Mouse (Mus musculus): ENCODE results near the gene Ino80. TPM values are rescaled to one million over a fixed set of nuclear protein-coding genes. Genes with fewer than 3 reads are reported as not detected.
A peak's percentile ranks its signal among the peaks of the same experiment; 100 is the strongest.

Ino80 gene
- total and polyA plus RNA-seq, 3 experiments = 6.1 to 22.6 (median 15.9) TPM

GRCm38 (mm10) chr2:119454558-119454957 lies 22.9 kb downstream of the Ino80 start:
- DNase-seq = no peak

GRCm38 (mm10) chr2:119436988-119437387 lies 40.5 kb downstream of the Ino80 start:
- peak; percentile 12 for DNase-seq

- no peak for DNase-seq
Measured at GRCm38 (mm10) chr2:119436467-119436866, 41.0 kb downstream of the Ino80 start.

- peak; percentile 25 for DNase-seq
Measured at GRCm38 (mm10) chr2:119413819-119414218, 63.7 kb downstream of the Ino80 start.

GRCm38 (mm10) chr2:119411674-119412073 lies 65.8 kb downstream of the Ino80 start:
- DNase-seq = no peak

GRCm38 (mm10) chr2:119411016-119411415 lies 66.5 kb downstream of the Ino80 start:
- DNase-seq = no peak

GRCm38 (mm10) chr2:119408733-119409132 lies 68.8 kb downstream of the Ino80 start:
- DNase-seq = no peak

- peak; percentile 18 for DNase-seq
Measured at GRCm38 (mm10) chr2:119408278-119408677, 69.2 kb downstream of the Ino80 start.

GRCm38 (mm10) chr2:119399313-119399712 lies 78.2 kb downstream of the Ino80 start:
- no peak for DNase-seq

- DNase-seq = peak; percentile 68
Measured at GRCm38 (mm10) chr2:119398665-119399064, 78.8 kb downstream of the Ino80 start.

GRCm38 (mm10) chr2:119398252-119398651 lies 79.2 kb downstream of the Ino80 start:
- no peak for DNase-seq

- no peak for DNase-seq
Measured at GRCm38 (mm10) chr2:119389992-119390391, 87.5 kb downstream of the Ino80 start.

- DNase-seq = no peak
Measured at GRCm38 (mm10) chr2:119388266-119388665, 89.2 kb downstream of the Ino80 start.

GRCm38 (mm10) chr2:119379455-119379854 lies 98.0 kb downstream of the Ino80 start:
- DNase-seq = peak; percentile 45

- no peak for DNase-seq
Measured at GRCm38 (mm10) chr2:119377826-119378225, 99.7 kb downstream of the Ino80 start.

- DNase-seq = no peak
Measured at GRCm38 (mm10) chr2:119377286-119377685, 100.2 kb downstream of the Ino80 start.

GRCm38 (mm10) chr2:119370116-119370515 lies 107.4 kb downstream of the Ino80 start:
- peak; percentile 81 for DNase-seq

- no peak for DNase-seq
Measured at GRCm38 (mm10) chr2:119367346-119367745, 110.1 kb downstream of the Ino80 start.

GRCm38 (mm10) chr2:119364969-119365368 lies 112.5 kb downstream of the Ino80 start:
- no peak for DNase-seq

GRCm38 (mm10) chr2:119359721-119360291 lies 117.7 kb downstream of the Ino80 start:
- no peak for DNase-seq

- DNase-seq = no peak
Measured at GRCm38 (mm10) chr2:119358249-119358648, 119.2 kb downstream of the Ino80 start.

GRCm38 (mm10) chr2:119356805-119357204 lies 120.7 kb downstream of the Ino80 start:
- no peak for DNase-seq

- no peak for DNase-seq
Measured at GRCm38 (mm10) chr2:119356310-119356709, 121.2 kb downstream of the Ino80 start.

GRCm38 (mm10) chr2:119355651-119356050 lies 121.8 kb downstream of the Ino80 start:
- peak; percentile 30 for DNase-seq

- peak; percentile 59 for DNase-seq
Measured at GRCm38 (mm10) chr2:119355089-119355488, 122.4 kb downstream of the Ino80 start.

Data from adrenal gland, adult 2 months (tissue).